Mouse (Mus musculus): ENCODE data around the gene Rab3gap1. TPM values are rescaled to one million over a fixed set of nuclear protein-coding genes. Genes with fewer than 3 reads are reported as not detected.

Rab3gap1 gene
- polyA plus RNA-seq, 1 experiment from 2014 or later = 23.1 TPM

DNA sequence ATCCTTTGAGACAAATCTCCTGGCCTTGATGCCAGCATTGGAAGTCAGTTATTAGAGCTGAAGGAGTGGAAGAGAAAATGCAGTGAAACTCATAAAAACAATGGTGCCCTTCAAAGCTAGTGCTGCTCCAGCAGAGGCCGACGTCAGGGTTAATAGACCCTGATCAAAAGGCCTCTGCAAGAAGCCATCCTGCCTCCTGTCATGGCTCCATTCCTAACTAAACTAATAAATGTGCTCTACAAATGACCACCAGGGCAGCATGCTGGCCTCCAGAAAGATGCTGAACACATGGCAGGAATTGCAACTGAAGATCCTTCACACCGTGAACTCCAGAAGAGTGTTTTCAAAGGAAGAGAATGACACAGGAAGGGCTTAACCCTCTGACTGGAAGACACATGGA is 116.8 kb downstream of the Rab3gap1 start:
- H3K27ac ChIP-seq = no peak overlapping the region
- H3K27me3 ChIP-seq = no peaks in the 10 kb centered on the region
- H3K9ac ChIP-seq = no peak overlapping the region
- peaks cover 3% of the 10 kb centered on the region; the same call in 1 of the 2 replicates for H3K36me3 ChIP-seq
- no peak for ATAC-seq (ENCODE audit: insufficient number of reproducible peaks, insufficient read depth, low FRiP score, low TSS enrichment)
- no peaks in the 10 kb centered on the region for H3K9me3 ChIP-seq
- H3K4me1 ChIP-seq = 0 out of 2 replicates have a peak, but pooled peaks cover 3% of the 10 kb centered on the region
- no peak overlapping the region for H3K4me3 ChIP-seq
- H3K4me2 ChIP-seq (replicated peaks) = no peak overlapping the region
- 24% methylated on average over 3 of the region's 3 CpGs for WGBS

DNA sequence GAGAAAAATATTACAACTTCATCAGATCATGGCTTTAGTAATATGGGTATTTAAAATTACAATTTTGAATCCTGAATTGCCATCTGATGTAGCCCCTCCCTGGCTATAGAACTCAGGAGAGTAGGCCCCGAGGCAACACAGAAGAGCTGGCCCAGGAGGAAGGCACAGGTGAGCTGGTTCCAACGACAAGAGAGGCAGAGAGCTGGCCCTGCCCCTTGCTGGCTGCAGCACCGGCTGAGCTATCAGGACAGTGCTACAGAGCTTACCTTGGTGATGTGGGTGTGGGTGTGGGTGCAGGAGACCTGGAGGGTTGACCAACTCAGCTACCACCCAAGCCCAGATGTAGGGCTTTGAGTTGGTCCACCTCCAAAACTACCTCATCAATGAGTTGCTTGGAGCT is 119.7 kb downstream of the Rab3gap1 start:
- peaks cover 12% of the 10 kb centered on the region for H3K36me3 ChIP-seq
- ATAC-seq (ENCODE audit: insufficient number of reproducible peaks, insufficient read depth, low FRiP score, low TSS enrichment) = no peak
- 80% methylated on average over 3 of the region's 3 CpGs for whole genome bisulfite sequencing
- H3K4me1 ChIP-seq = 0 out of 2 replicates have a peak, but pooled peaks cover 3% of the 10 kb centered on the region
- no peak overlapping the region for H3K4me2 ChIP-seq (replicated peaks)
- H3K9me3 ChIP-seq = no peaks in the 10 kb centered on the region
- H3K27ac ChIP-seq = no peak overlapping the region
- H3K27me3 ChIP-seq = no peaks in the 10 kb centered on the region
- H3K9ac ChIP-seq = no peak overlapping the region
- H3K4me3 ChIP-seq = no peak overlapping the region

DNA sequence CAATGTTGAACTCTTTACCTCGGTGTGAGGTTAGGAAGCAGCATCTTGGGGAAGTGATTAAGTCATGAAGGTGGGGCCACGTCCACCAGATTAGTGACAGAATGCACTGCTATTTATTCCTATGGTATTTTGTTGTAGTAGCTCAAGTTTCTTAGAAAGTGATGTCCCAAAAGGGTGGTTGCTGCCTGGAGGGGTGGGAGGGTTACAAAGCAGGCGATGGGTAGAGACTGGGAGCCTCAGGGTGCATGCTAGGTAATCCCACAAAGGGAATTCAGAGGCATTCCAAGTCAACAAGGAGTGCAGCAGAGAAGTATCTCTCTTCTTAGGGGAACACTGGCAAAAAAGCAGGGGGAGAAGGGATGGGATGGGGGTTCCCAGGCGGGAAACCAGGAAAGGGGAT is 120.8 kb downstream of the Rab3gap1 start:
- peaks cover 15% of the 10 kb centered on the region for H3K36me3 ChIP-seq
- no peak overlapping the region for H3K4me2 ChIP-seq (replicated peaks)
- no peak overlapping the region for H3K4me3 ChIP-seq
- no peaks in the 10 kb centered on the region; the same call in 1 of the 2 replicates for H3K9me3 ChIP-seq
- no peak overlapping the region for H3K9ac ChIP-seq
- 0 out of 2 replicates have a peak, but pooled peaks cover 3% of the 10 kb centered on the region for H3K4me1 ChIP-seq
- no peak for ATAC-seq (ENCODE audit: insufficient number of reproducible peaks, insufficient read depth, low FRiP score, low TSS enrichment)
- 65% methylated on average over 4 of the region's 4 CpGs for WGBS
- no peak overlapping the region for H3K27ac ChIP-seq
- no peaks in the 10 kb centered on the region for H3K27me3 ChIP-seq

DNA sequence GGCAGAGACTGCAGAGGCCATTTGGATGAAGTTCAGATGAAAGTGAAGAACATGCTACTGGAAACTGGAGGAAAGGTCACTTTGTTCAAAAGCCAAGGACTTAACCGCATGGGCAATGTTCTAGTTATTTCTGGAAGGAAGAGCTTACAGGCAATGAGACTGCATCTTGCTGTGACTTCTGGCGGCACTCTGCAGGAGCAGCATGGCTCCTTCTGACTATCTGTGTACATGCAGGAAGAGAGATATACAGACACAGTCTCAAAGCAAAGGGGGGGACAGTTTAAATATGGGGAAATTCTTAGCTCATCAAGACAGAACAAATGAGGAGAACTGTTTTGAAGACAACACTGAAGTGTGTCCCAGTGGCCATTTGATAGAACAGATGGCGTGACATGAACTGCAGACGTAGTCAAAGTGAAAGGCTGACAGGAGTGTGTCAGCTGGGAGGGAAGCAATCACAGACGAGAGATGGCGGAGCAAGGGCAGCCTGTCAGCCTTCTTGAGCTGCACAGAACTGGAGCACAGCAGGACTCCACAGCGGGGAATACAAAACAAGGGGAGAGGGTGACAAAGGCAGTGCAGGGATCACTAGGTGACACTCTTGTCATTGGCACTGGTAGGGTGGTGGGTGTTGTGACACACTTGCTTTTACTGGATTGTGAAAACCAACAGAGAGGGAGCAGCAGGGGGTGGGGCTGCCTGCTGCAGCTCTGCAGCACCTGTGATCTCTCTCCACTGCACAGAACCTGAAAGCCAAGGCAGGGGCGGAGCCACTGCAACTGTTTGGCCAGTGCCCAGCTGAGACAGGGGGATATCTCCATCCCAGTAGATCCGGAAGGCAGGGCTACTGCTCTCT is 121.5 kb downstream of the Rab3gap1 start:
- no peak for ATAC-seq (ENCODE audit: insufficient number of reproducible peaks, insufficient read depth, low FRiP score, low TSS enrichment)
- H3K36me3 ChIP-seq = peaks cover 15% of the 10 kb centered on the region
- no peak overlapping the region for H3K4me3 ChIP-seq
- WGBS = 63% methylated on average over 9 of the region's 9 CpGs
- H3K27ac ChIP-seq = no peak overlapping the region
- no peak overlapping the region for H3K4me2 ChIP-seq (replicated peaks)
- H3K9ac ChIP-seq = no peak overlapping the region
- H3K4me1 ChIP-seq = 0 out of 2 replicates have a peak, but pooled peaks cover 2% of the 10 kb centered on the region
- no peaks in the 10 kb centered on the region for H3K27me3 ChIP-seq
- H3K9me3 ChIP-seq = no peaks in the 10 kb centered on the region; the same call in 1 of the 2 replicates

Other genes with a start within 250 kb of the Rab3gap1 start
- gene Tmem163, start 189.2 kb upstream of the Rab3gap1 start, polyA plus RNA-seq (2016; fragmentation: Nextera tagmentation; extraction: Ambion mirVana) = 8.7 and 11.8 TPM in 2 replicates
- 0.13 and 0.14 TPM in 2 replicates for gene Acmsd, start 139.4 kb upstream of the Rab3gap1 start, polyA plus RNA-seq (2016; fragmentation: Nextera tagmentation; extraction: Ambion mirVana)
- 108 and 109 TPM in 2 replicates for gene Ccnt2, start 94.6 kb upstream of the Rab3gap1 start, polyA plus RNA-seq (2016; fragmentation: Nextera tagmentation; extraction: Ambion mirVana)
- 0.05 TPM in 1 of 2 replicates, not detected in the other for gene Map3k19, start 13.7 kb upstream of the Rab3gap1 start, polyA plus RNA-seq (2016; fragmentation: Nextera tagmentation; extraction: Ambion mirVana)
- 13.4 and 13.5 TPM in 2 replicates for gene Zranb3, start 234.3 kb downstream of the Rab3gap1 start, polyA plus RNA-seq (2016; fragmentation: Nextera tagmentation; extraction: Ambion mirVana)
- gene R3hdm1, start 234.5 kb downstream of the Rab3gap1 start, polyA plus RNA-seq (2016; fragmentation: Nextera tagmentation; extraction: Ambion mirVana) = 79.7 and 83.8 TPM in 2 replicates